Mouse (Mus musculus) MEL (cell line): ENCODE results near the gene Abcc5.

Experiments used
- CTCF ChIP-seq, 3 experiments: IDR thresholded peaks in 2 of 3; conservative IDR thresholded peaks in 1 of 3; 2 replicates each; pipeline ENCODE4 v1.5.1; 2011 to 2012; ENCODE audit warnings: low read length in 3 of 3, low read depth in 2 of 3, mild to moderate bottlenecking in 2 of 3, improper control_type of control experiment in 1 of 3, inconsistent platforms in 1 of 3, mixed read lengths in 1 of 3, moderate library complexity in 1 of 3; ENCODE audit not compliant: control insufficient read depth in 1 of 3, insufficient read depth in 1 of 3, poor library complexity in 1 of 3, severe bottlenecking in 1 of 3
- POLR2A ChIP-seq, 2 experiments: IDR thresholded peaks; 2 replicates each; pipeline ENCODE4 v1.6.1; 2011 to 2012; ENCODE audit warnings: low read length in 2 of 2, mild to moderate bottlenecking in 2 of 2, control low read depth in 1 of 2, improper control_type of control experiment in 1 of 2, low read depth in 1 of 2, moderate library complexity in 1 of 2; ENCODE audit not compliant: control insufficient read depth in 1 of 2, insufficient read depth in 1 of 2, poor library complexity in 1 of 2
- POLR2AphosphoS5 ChIP-seq: IDR thresholded peaks from 2 replicates; pipeline ENCODE4 v1.6.1; 2012; ENCODE audit warnings: low read depth, borderline replicate concordance, mild to moderate bottlenecking, inconsistent platforms, low read length, moderate library complexity, mixed read lengths

- TF ChIP-seq POLR2A (IDR thresholded peaks at IDR 0.05; ENCODE audit: control insufficient read depth in 1 of 2, insufficient read depth in 1 of 2, low read depth in 1 of 2, low read length in 2 of 2, poor library complexity in 1 of 2) = no peak
- no peak for TF ChIP-seq POLR2AphosphoS5
- no peak for TF ChIP-seq CTCF (IDR thresholded peaks at IDR 0.05 in 2 of 3, conservative IDR thresholded peaks at IDR 0.05 in 1 of 3; ENCODE audit: control insufficient read depth in 1 of 3, insufficient read depth in 1 of 3, low read depth in 2 of 3, low read length in 3 of 3, poor library complexity in 1 of 3, severe bottlenecking in 1 of 3)
Measured at GRCm38 (mm10) chr16:20312272-20312671, 113.9 kb downstream of the Abcc5 start.
